Mouse (Mus musculus): ENCODE results near the gene Ndufs7. TPM values are rescaled to one million over a fixed set of nuclear protein-coding genes. Genes with fewer than 3 reads are reported as not detected.

The Ndufs7 gene
- polyA plus RNA-seq, 1 experiment from 2014 or later = 605 TPM

GRCm38 (mm10) chr10:80271870-80272585 lies 23.1 kb downstream of the Ndufs7 start:
- Histone ChIP-seq H3K4me3 (ENCODE audit: low read depth, low read length) (no peak overlapping the region), H3K9ac (ENCODE audit: low read depth, low read length) (no peak overlapping the region), H3K27ac (ENCODE audit: low read depth, low read length) (peak overlapping the region; percentile 87), H3K36me3 (ENCODE audit: control insufficient read depth, insufficient read depth) (peaks cover 31% of the 10 kb centered on the region), H3K4me2 (replicated peaks; ENCODE audit: low read depth) (peak overlapping the region; percentile 27; the same call in 1 of the 2 replicates), H3K4me1 (replicated peaks; ENCODE audit: control insufficient read depth, insufficient read depth, low read length) (0 out of 2 replicates have a peak, but pooled peaks cover 6% of the 10 kb centered on the region), H3K9me3 (ENCODE audit: control insufficient read depth) (no peaks in the 10 kb centered on the region), H3K27me3 (replicated peaks; ENCODE audit: control insufficient read depth, insufficient read depth, low read length) (no peaks in the 10 kb centered on the region)
- 51% methylated on average over 8 of the region's 8 CpGs for WGBS
- TF ChIP-seq CTCF (IDR thresholded peaks at IDR 0.05; ENCODE audit: low read depth) = no peak
- peak; percentile 30; the same call in 1 of the 2 replicates for ATAC-seq

DNA sequence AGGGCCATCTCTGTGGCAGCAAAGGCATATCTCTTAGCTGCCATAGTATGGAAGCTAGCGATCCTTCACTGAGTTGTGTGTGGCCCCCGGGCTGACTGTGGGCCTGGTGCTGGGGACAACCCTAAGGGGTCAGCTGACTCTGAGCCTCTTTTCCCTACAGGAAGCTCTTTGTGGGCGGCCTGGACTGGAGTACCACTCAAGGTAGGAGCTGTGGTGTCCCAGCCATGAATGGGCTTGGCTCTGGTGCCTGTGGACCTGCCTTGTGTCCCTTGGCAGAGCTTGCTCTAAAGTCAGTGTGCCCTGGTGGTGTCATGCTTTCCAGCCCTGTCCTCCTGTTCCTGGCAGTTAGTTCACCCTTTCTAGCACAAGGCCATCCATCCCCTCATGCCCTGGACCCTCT lies 24.9 kb downstream of the Ndufs7 start:
- Histone ChIP-seq H3K27me3 (replicated peaks; ENCODE audit: control insufficient read depth, insufficient read depth, low read length) (no peaks in the 10 kb centered on the region), H3K4me2 (replicated peaks; ENCODE audit: low read depth) (0 out of 2 replicates have a peak overlapping the region, but pooled peaks have one; percentile 7), H3K4me3 (ENCODE audit: low read depth, low read length) (no peak overlapping the region), H3K36me3 (ENCODE audit: control insufficient read depth, insufficient read depth) (peaks cover 50% of the 10 kb centered on the region), H3K27ac (ENCODE audit: low read depth, low read length) (peak overlapping the region; percentile 23; the same call in 1 of the 2 replicates), H3K4me1 (replicated peaks; ENCODE audit: control insufficient read depth, insufficient read depth, low read length) (0 out of 2 replicates have a peak, but pooled peaks cover 6% of the 10 kb centered on the region), H3K9ac (ENCODE audit: low read depth, low read length) (no peak overlapping the region), H3K9me3 (ENCODE audit: control insufficient read depth) (no peaks in the 10 kb centered on the region)
- no peak for ATAC-seq
- TF ChIP-seq CTCF (IDR thresholded peaks at IDR 0.05; ENCODE audit: low read depth) = no peak
- 77% methylated on average over 3 of the region's 3 CpGs for WGBS

GRCm38 (mm10) chr10:80276238-80276637 lies 27.3 kb downstream of the Ndufs7 start:
- Histone ChIP-seq H3K9me3 (ENCODE audit: control insufficient read depth) (no peaks in the 10 kb centered on the region), H3K36me3 (ENCODE audit: control insufficient read depth, insufficient read depth) (peaks cover 69% of the 10 kb centered on the region), H3K4me1 (replicated peaks; ENCODE audit: control insufficient read depth, insufficient read depth, low read length) (0 out of 2 replicates have a peak, but pooled peaks cover 3% of the 10 kb centered on the region), H3K4me2 (replicated peaks; ENCODE audit: low read depth) (no peak overlapping the region), H3K4me3 (ENCODE audit: low read depth, low read length) (no peak overlapping the region), H3K9ac (ENCODE audit: low read depth, low read length) (no peak overlapping the region), H3K27ac (ENCODE audit: low read depth, low read length) (no peak overlapping the region), H3K27me3 (replicated peaks; ENCODE audit: control insufficient read depth, insufficient read depth, low read length) (no peaks in the 10 kb centered on the region)
- TF ChIP-seq CTCF (IDR thresholded peaks at IDR 0.05; ENCODE audit: low read depth) = 0 out of 2 replicates have a peak, but pooled peaks have one; percentile 5
- WGBS = 44% methylated on average over 5 of the region's 5 CpGs
- peak; percentile 70 for ATAC-seq

DNA sequence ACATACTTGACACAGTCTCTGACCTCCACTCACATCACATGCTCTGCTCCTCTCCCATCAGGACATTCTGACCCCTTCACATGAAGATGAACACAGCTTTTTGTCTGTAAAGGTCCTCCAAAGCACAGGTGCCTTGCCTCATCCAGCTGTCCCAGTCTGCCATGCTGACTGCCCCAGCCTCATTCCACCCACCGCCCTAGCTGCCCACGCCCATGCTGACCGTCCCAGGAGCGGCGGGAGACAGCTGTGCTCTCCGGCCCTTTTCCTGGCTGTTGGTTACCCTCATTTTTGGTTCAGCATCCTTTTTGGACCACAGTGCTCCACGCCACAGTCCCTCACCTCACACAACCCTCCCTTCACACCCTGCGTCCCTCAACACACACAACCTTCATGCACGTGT lies 29.5 kb downstream of the Ndufs7 start:
- Histone ChIP-seq H3K36me3 (ENCODE audit: control insufficient read depth, insufficient read depth) (peaks cover 80% of the 10 kb centered on the region), H3K4me3 (ENCODE audit: low read depth, low read length) (no peak overlapping the region), H3K27ac (ENCODE audit: low read depth, low read length) (0 out of 2 replicates have a peak overlapping the region, but pooled peaks have one; percentile 21), H3K4me2 (replicated peaks; ENCODE audit: low read depth) (no peak overlapping the region), H3K9me3 (ENCODE audit: control insufficient read depth) (no peaks in the 10 kb centered on the region), H3K4me1 (replicated peaks; ENCODE audit: control insufficient read depth, insufficient read depth, low read length) (0 out of 2 replicates have a peak, but pooled peaks cover 5% of the 10 kb centered on the region), H3K27me3 (replicated peaks; ENCODE audit: control insufficient read depth, insufficient read depth, low read length) (no peaks in the 10 kb centered on the region), H3K9ac (ENCODE audit: low read depth, low read length) (no peak overlapping the region)
- TF ChIP-seq CTCF (IDR thresholded peaks at IDR 0.05; ENCODE audit: low read depth) = no peak
- 92% methylated on average over 9 of the region's 9 CpGs for WGBS
- no peak for ATAC-seq

- Histone ChIP-seq H3K4me1 (replicated peaks; ENCODE audit: control insufficient read depth, insufficient read depth, low read length) (0 out of 2 replicates have a peak, but pooled peaks cover 5% of the 10 kb centered on the region), H3K4me2 (replicated peaks; ENCODE audit: low read depth) (no peak overlapping the region), H3K4me3 (ENCODE audit: low read depth, low read length) (no peak overlapping the region), H3K36me3 (ENCODE audit: control insufficient read depth, insufficient read depth) (peaks cover 88% of the 10 kb centered on the region), H3K27me3 (replicated peaks; ENCODE audit: control insufficient read depth, insufficient read depth, low read length) (no peaks in the 10 kb centered on the region), H3K9me3 (ENCODE audit: control insufficient read depth) (no peaks in the 10 kb centered on the region), H3K27ac (ENCODE audit: low read depth, low read length) (no peak overlapping the region), H3K9ac (ENCODE audit: low read depth, low read length) (no peak overlapping the region)
- 87% methylated on average over 12 of the region's 12 CpGs for WGBS
- TF ChIP-seq CTCF (IDR thresholded peaks at IDR 0.05; ENCODE audit: low read depth) = no peak
- no peak for ATAC-seq
These were observed 30.4 kb downstream of the Ndufs7 start for GRCm38 (mm10) chr10:80279273-80279672.

GRCm38 (mm10) chr10:80281304-80281703 lies 32.4 kb downstream of the Ndufs7 start:
- H3K27ac ChIP-seq (ENCODE audit: low read depth, low read length) = peak overlapping the region; percentile 79

More at GRCm38 (mm10) chr10:80281304-80281703, 32.4 kb downstream of the Ndufs7 start:
- H3K9ac ChIP-seq (ENCODE audit: low read depth, low read length) = 0 out of 2 replicates have a peak overlapping the region, but pooled peaks have one; percentile 22
- 0 out of 2 replicates have a peak, but pooled peaks cover 5% of the 10 kb centered on the region for H3K4me1 ChIP-seq (replicated peaks; ENCODE audit: control insufficient read depth, insufficient read depth, low read length)
- ATAC-seq = peak; percentile 54
- no peaks in the 10 kb centered on the region for H3K9me3 ChIP-seq (ENCODE audit: control insufficient read depth)
- no peaks in the 10 kb centered on the region for H3K27me3 ChIP-seq (replicated peaks; ENCODE audit: control insufficient read depth, insufficient read depth, low read length)
- TF ChIP-seq CTCF (IDR thresholded peaks at IDR 0.05; ENCODE audit: low read depth) = no peak
- 45% methylated on average over 7 of the region's 7 CpGs for WGBS
- no peak overlapping the region for H3K4me3 ChIP-seq (ENCODE audit: low read depth, low read length)
- peaks cover 90% of the 10 kb centered on the region for H3K36me3 ChIP-seq (ENCODE audit: control insufficient read depth, insufficient read depth)
- peak overlapping the region; percentile 9; the same call in 1 of the 2 replicates for H3K4me2 ChIP-seq (replicated peaks; ENCODE audit: low read depth)

Data from intestine, postnatal 0 days (tissue).